Mouse (Mus musculus): ENCODE measurements at regions not wholly inside any gene's neighbourhood (a gene's known extent, or its start where the extent isn't known, plus 50 kb on each side); places are given as distances from the start of the nearest gene placed in this dataset.
"Not testable (repeated sequence)": the region's sequence is repeated elsewhere in the genome, so short reads cannot be mapped to it uniquely, and the experiment has no call there.

DNA sequence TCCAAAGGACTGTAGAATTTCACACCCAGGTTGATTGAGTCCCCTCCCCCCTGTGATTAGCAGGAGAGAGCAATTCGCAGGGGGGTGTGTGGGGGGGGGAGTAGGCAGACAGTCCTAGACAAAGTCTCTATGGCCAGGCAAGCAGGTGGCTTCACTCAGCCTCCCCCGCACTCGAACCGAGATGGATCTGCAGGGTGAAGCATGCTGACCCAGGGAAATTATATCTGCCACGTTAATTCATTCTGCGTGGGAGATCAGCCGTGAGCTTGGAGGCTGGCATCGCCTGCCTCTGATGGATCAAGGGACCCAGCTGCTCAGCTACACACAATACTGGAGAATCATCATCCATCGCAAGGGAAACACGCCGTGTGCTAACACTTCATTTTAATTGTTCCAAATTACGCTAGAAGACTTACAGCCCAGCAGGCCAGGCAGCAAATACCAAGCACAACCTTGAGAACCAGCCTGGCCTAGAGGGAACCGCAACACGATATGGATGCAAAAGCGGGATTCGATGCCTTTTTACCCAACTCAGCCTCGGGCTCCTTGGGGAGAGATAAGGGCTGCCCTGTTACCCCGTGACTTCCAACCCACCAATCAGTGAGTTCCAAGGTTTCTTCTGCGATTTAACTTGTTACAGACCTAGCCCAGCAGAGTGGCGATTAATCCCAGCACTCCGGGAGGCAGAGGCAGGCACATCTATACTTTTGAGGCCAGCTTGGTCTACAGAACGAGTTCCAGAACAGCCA is 137.7 kb upstream of the Top1 start:
- peak in 1 of 2 experiments; percentile 20 for DNase-seq

DNA sequence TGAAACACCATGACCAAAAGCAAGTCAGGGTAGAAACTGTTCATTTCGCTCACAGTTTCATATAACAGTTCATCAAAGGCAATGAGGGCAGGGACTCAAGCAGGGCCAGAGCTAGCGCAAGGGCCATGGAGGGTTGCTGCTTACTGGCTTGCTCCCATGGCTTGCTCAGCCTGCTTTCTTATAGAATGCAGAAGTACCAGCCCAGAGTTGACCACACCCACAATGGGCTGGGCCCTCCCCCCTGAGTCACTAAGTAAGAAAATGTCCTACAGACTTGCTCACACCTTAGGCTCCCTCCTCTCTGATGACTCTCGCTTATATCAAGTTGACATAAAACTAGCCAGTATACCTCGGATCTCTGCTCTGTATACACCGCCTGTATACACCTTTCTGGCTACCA is 135.5 kb upstream of the Top1 start:
- DNase-seq, result no peak

DNA sequence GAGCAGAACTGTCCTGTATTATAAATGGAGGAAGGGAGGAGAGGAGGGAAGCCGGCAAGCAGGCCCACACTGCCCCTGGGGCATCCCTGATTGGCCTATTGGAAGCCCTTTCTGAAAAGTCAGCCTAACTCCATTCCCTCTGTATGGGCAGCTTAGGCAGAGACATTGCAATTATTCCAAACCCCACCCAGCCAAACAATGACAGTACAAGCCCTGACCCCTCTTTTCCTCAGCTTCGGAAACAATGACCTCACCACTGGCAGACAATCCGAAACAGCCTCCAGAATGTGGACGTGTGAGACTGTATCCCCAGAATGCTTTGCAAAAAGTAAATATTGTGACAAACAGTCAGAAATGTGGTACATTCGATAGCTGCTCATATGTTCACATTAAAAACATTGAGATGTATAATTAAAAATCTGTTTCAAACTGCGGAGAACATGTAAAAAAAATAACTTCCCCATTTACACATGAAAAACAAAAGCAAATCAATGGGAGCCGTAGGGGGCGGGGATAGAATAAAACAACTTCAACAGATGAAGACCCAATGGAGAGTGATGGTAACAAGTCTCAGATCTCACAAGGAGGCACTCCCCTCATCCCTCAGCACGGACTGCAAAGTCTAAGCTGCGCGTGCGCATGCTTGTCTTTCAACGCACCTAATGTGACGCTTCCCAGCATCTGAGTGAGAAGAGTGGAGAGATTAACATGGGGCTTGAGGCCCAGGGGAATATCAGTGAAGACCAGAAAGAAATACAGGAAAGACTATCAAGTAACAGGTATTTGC is 134.9 kb upstream of the Top1 start:
- no peak for DNase-seq

DNA sequence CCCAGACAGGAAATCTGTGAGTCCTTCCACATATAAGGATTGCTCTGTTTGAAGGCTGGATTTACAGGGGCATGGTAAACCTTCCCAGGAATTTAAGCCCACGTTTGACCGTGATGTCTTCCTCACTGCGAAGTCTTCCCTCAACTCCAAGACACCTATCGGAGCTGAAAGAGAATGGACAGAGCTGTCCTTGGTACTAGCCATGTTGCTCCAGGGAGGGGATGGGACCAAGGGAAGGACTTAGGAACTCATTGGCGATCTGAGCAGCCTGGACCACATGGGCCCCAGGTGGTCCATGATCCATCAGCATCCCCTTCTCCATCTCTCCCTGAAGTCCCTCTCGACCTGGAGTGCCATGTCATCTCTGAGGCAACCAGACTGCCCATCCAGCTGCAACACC is 130.1 kb upstream of the Top1 start:
- DNase-seq, result no peak

DNA sequence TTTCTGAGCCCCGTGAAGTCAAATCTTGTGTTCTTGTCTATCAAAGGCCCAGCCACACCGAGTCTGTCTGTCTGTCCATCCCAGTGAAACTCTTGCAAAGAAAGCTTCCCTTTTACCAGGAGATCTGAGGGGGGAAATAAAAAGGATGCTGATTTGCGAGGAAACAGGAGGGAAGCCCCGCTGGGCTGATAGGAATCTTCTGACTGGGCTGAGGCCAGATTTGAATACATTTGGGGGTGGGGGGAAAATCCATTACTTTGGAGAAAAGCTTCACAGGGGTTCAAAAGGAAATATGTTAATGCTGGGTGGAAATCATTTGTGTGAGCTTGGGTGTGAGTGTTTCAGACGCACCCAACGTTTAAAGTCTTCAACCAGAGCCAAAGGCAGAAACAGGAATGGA is 129.2 kb upstream of the Top1 start:
- no peak for DNase-seq

DNA sequence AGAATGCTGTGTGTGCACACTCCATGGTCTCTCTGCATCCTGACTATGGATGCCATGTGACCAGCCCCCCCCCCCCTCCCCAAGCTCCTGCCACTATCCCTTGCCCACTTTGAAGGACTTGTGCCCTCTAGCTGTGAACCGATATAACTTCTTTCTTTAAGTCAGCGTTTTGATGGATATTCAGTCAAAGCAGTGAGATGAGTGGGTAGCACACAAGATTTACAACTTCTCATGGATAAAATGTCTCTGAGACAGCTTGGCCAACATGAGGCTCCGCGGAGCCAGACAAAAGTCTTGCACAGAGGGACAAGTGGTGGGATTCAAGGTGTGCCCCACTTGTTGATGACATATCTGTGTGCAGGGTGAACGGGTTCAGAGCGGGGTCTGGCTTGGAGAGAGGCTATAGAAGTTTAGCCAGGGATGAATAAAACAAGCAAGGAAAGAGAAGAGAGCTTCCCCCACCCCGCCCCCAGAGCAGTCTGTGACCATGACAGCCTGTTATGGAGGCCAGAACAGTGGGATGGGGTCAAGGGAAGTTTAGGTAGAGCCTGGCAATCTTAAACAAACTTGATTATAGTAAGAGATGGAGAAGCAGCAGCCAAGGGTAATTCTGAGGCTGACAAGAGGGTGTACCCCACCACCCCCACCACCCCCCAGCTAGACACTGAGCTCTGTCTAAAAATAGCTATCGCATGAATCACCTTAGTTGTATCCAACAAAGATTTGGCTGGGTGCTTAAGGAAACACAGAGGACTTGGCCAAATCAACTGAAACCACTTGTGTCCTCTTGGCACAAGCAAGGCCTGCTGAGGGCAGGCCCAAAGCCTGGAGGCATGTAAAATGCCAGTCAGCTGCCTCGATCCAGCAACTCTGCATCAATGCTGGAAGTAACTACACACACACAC is 120.1 kb upstream of the Top1 start:
- DNase-seq, result peak in 1 of 2 experiments; percentile 3

DNA sequence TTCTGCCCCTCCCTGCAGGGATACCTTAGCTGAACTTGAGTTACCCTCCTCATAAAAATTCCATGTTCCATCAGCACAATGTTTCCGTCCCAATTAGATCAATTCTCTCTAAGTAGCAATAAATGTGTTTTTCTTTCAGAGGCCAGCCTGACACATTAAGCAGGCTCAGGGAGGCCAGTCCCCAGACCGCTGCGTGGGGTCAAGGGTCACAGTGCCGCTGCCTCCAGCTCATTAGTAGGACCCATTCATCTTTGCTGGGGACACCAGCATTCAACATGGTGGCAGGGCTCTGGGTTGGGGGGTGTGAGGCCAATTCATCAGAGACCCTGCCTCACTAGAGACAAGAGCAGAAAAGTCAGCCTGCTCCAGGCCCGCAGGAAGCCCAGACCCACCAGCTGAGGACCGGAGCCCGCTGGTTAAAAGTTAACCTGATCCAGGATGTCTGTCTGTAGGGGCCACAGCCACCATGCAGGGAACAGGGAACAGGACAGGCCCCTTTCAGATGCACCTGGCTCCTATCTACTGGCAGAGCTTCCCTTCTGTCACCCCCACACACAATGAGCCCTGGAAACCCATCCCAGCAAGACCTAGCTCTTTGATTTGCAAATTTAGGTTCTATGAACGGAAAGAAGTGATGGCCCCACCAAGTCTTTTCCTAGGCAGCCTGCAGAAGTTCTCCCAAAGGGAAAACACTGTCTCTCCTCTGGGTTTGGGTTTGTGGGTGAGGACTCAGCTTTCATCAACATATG is 119.1 kb upstream of the Top1 start:
- peak in 1 of 2 experiments; percentile 34 for DNase-seq

DNA sequence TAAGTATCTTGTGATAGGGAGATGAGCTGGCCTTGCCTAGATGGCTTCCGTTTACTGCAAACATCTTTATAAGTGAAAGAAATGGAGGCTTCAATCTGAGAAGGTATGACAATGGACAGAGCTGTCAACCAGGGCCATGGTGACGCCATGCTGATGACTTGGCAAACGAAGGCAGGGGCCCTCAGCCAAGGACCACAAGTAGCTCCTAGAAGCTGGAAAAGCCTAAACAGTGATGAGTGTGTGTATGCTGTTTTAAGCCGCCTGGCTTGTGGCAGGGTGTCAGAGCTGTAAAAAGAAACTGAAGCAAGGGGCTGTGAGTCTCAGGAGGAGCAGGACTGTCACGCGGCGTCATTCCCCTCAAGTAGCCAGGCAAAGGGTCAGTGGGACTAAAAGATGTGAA is 116.4 kb upstream of the Top1 start:
- DNase-seq, result no peak

DNA sequence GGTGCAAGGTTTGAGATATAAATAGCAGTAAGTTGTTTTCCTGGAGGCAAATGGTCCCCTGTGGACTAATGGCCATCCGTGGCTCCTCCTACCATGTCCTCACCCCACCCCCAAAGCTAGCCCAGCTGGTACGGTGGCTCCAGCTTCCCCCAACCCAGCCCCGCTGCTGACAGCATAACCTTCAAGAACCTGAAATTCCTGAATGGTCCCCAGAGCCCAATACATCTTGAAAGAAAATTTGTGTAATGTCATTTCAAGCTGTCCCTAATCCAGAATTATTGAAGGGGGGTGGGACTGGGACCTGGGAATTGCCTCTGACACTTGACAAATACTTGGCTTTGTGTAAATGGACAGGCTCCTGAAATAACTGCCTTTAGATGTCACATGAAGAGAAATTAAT is 115.3 kb upstream of the Top1 start:
- DNase-seq, result peak in 1 of 2 experiments; percentile 6

DNA sequence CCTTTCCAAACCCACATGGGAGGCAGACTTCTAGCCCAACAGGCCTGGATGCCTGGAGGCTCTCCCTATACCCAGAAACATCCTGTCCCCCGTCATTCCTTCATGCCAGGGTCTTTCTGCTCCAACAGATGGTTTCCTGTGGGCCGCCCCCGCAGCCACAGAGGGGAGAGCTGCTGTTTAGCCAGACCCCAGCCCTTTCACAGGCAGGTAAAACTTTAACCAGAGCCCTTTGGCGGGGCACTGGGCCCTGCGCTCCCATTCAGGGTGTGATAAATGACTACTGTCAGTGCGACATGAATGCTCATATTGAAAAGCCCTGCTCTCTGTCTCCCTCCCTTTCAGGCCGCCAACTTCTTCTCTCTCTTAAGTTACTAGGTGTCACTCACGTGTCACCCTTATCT is 108.4 kb upstream of the Top1 start:
- no peak for DNase-seq

DNA sequence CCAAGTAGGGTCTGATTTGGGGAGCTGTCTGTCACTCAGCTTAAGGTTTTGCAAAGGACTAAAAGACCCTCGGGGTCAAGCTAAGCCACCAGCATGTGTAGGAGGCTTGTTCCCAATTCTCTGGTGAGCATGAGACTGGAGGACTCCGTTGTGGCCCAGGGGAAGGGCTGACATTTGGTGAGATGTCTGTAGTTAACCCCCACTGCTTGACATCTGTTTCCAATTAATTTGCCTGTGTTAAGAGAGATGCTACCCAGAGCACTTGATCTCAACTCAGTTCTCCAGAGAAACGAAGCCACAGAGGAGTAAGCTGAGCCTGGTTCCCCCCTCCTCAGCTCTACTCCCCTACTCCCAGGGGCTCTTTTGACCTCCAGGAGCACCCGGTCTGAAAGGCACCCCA is 100.2 kb upstream of the Top1 start:
- no peak for DNase-seq

DNA sequence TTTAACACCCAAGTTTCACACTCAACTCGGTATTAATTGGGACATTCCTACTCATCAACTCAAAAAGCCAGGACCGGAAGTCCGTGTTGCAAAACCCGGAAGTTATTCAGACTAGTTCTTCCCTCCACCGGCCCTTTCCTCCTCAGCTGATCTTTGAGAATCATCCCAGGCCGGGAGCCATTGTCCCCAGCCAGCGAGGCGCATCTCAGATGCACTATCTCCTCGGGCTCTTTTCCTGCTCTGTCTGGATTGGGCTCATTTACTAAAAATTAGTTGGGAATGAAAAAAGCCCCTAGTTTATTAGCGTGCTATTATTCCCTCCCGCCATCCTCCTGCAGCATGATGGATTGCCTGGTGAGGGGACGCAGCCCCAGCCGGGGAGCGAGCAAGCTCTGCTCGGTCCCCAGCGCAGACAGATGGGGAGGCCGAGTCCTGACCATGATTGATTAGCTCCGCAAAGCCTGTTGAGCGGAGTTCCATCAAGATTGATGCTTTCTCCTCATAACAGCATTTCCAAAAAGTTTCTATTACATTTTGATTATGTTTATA is 93.5 kb upstream of the Top1 start:
- DNase-seq, result no peak

DNA sequence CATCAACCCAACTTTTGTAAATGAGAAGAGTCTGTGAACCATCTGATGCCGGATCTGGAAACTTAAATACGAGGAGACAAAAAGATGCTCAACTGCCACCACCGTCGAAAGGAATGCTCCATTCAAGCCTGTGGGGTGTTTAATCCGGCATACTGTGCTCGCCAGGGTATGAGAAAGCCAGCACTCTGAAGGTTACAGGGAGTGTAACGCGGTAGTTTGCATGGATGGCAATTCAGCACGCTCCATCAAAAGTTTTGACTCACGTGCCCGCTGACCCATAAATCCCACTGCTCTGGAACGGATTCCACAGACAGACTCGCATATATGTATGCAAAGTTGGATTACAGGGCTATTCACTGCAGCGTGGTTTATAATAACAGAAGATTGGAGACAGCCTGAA is 84.0 kb upstream of the Top1 start:
- DNase-seq, result no peak

DNA sequence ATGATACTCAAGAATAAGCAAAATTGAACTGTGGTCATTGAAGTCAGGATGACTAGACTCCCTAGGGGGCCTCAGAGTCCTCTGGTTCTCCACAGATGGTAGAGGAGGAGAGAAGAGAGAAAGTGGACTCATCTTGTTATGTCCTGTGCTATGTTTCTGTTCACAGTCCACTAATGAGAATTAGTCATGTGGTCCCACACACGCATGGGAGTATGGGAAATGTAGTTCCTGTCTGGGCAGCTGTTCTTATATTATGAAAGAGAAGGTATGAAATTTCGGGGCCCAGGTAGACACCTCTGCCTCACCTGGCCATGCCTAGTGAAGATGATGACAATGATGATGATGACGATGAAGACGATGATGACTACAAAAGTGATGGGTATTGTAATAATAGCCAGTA is 77.9 kb upstream of the Top1 start:
- no peak for DNase-seq

DNA sequence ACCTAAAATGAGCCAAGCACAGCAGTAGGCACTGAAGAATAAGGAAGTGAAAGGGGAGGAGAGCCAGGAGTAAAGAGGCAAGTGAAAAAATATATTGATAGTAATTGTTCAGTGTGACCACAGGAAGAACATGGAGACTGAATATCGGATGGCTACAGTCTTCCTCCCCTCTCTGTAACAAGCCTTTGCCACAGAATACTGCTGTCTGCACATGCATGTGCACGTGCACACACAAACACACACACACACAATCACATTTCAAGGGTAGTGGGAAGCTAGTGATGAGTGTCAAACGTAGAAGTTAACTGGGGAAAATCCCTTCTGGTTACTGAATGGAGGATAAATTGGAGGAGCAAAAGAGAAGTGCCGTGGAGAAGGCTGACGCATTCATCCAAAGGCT is 76.2 kb upstream of the Top1 start:
- no peak for DNase-seq

DNA sequence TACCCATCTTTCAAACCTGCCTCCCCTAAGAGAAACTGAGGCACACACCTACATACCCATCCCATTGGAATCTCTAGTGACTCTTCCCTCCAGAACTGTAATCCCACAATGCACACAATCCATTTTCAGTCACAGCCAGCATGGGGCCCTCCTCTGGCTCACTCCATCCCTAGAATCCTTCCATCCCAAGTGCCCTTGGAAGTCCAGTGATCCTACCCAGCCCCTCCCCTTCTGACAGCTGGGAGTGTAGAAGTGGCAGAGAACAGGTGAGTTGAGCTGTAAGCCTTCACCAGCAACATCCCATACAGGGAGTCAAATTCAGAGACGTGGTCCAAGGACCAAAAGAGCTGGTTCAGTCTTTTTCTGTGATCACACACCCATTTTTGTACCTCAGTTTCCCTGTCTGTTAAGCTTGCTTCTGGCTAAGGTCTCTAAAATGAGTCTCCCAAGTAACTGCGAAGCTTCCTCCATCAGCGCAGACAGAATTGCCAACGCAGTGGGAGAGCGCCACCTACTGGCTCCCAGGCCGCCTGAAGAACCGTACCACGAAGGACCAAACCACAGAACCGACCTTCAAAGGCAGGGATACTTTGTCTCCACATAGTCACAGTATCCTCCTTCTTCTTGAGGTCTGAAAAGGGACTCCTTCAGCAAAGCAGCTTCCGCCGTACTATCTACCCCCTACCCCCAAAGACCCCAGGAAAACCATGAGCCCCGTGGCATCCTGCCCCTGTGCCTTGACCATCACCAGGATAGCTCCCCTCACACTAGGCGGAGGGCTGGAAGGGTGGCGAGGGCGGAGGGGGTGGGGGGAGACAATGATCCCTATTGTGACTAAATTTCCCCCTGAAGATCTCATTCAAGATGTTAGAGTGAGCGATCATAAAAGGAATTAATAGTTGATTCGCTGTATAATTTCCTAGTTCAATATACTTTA is 67.0 kb upstream of the Top1 start:
- DNase-seq, result peak; percentile 72 to 94

DNA sequence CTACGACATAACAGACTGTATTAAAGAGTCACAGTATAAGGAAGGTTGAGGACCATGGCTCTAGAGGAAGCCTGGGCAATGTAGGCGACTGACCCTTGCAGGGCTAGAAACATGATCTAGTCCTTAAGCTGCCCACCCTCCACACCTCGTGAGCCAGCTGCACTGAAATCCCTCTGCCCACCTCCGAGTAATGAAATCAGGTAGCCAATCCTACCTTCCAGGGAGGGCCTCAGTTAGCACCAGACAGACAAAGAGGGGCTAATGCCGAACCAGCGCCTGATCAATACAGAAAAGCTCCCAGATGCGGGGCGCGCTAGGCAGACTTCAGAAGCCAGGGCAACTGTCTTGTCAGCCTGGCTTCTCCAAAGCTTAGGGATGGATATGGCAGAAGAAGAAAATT is 65.4 kb upstream of the Top1 start:
- no peak for DNase-seq

DNA sequence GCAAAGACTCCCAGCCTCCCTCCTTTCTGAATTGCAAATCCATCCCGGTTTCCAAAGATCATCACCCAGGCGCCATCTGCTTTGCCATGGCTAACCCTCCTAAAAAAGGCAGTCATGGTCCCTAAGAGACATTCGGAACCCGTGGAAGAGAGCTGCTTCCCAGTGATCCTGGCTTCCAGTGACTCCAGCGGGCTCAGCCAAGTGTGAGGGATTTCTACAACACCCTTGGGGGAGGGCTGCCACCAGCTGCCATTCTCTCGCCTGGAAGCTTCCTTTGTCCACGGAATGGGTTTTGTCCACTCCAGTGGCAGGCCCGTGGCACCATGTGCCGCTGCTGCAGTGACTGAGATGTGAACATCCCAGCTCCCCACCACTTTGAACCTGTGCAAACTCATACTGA is 64.7 kb upstream of the Top1 start:
- no peak for DNase-seq

DNA sequence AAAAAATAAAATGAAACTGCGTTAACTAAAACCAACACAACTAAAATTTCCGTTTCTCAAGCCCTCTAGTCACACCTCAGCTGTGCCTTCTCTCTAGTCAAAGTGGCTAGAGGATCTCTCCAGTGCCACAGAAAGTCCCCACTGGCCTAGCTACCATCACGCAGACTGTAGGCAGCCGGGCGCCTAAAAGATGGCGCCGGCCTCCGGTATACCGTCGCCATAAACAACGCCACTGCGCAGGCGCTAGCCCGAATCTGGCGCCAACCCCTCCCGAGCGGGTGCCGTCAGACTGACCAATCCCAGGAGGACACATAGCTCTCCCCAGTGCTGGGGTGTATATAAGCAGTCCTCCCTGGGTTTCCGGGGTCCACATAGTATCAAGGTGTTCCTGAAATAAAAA is 62.7 kb upstream of the Top1 start:
- DNase-seq, result not testable (repeated sequence)

DNA sequence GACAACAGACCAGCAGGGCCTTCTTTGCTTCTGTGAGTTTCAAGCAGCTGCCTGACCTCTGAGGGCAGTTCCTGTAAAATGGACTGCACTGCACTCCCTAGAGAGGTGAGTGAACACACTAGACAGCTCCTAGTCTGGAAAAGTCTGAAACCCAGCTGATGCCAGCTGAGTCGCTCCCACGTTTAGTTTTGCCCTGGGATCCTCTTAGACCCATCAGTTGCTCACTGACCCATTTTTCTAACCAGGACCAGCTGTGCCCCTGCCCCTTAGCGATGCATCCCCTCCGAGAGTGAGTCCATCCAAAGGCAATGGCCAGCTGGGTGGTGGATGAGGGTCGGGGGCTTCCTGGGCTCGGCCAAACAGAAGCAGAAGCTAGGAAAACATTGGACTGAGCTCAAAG is 62.2 kb upstream of the Top1 start:
- no peak for DNase-seq

DNA sequence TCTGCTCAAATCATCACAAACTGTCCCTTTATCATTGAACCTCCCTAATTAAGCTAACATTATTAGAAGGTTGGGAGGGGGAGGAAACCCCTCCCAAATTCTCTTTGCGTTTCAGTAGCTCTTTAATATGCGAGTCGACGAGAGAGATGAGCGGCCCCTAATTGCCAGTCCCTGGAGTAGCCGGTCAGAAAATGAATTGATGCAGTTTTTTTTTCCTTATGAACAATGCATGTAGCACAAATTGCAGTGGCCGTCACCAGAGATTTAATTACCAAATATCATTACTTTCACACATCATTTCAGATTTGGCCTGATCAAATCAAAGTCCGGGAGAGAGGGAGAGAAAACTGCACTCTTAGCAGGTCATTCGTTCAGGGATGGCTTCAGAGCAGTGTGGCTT is 61.1 kb upstream of the Top1 start:
- DNase-seq, result no peak

All from kidney, postnatal 36 days (tissue).